Mouse (Mus musculus) myocyte (in vitro differentiated cells): ENCODE results near the gene Gm14214.

Experiments used
- E2F4 ChIP-seq: IDR thresholded peaks from one replicate; pipeline ENCODE4 v1.6.1; 2011; ENCODE audit warnings: mild to moderate bottlenecking, control low read depth, moderate library complexity; ENCODE audit not compliant: insufficient read depth
- MAX ChIP-seq: IDR thresholded peaks from one replicate; pipeline ENCODE4 v1.6.1; 2011; ENCODE audit warnings: low read depth, mild to moderate bottlenecking, control low read depth
- MYOG ChIP-seq, 3 experiments: IDR thresholded peaks; one replicate each; pipeline ENCODE4 v1.6.1; 2011; ENCODE audit warnings: control low read depth in 2 of 3, low read depth in 2 of 3, mild to moderate bottlenecking in 2 of 3; ENCODE audit not compliant: insufficient read length in 2 of 3, control insufficient read depth in 1 of 3, insufficient read depth in 1 of 3
- POLR2A ChIP-seq: IDR thresholded peaks from one replicate; pipeline ENCODE4 v1.6.1; 2011; ENCODE audit warnings: low read depth, mild to moderate bottlenecking, control low read depth, moderate library complexity; ENCODE audit not compliant: insufficient read length
- POLR2AphosphoS2 ChIP-seq: IDR thresholded peaks from one replicate; pipeline ENCODE4 v1.6.1; 2011; ENCODE audit warnings: low read depth, control low read depth; ENCODE audit not compliant: insufficient read length
- TCF12 ChIP-seq: IDR thresholded peaks from one replicate; pipeline ENCODE4 v1.6.1; 2011; ENCODE audit warnings: mild to moderate bottlenecking, control low read depth; ENCODE audit not compliant: poor library complexity, insufficient read depth, severe bottlenecking
- USF1 ChIP-seq: IDR thresholded peaks from one replicate; pipeline ENCODE4 v1.6.1; 2011; ENCODE audit warnings: low read depth, mild to moderate bottlenecking, control low read depth, moderate library complexity

GRCm38 (mm10) chr2:154765554-154766008 lies 4.2 kb downstream of the Gm14214 start:
- no peak for TF ChIP-seq MAX
- TF ChIP-seq POLR2A: no peak
- no peak for TF ChIP-seq MYOG (IDR thresholded peaks at IDR 0.05; ENCODE audit: control insufficient read depth in 1 of 3, insufficient read depth in 1 of 3, insufficient read length in 2 of 3, low read depth in 2 of 3)
- no peak for TF ChIP-seq E2F4
- no peak for TF ChIP-seq TCF12
- no peak for TF ChIP-seq USF1
- TF ChIP-seq POLR2AphosphoS2: no peak
